Mouse (Mus musculus) myocyte (in vitro differentiated cells): ENCODE measurements around the gene Bach2. TPM values are rescaled to one million over a fixed set of nuclear protein-coding genes. Genes with fewer than 3 reads are reported as not detected.

Experiments used
- H3K27me3 ChIP-seq: one replicate; pipeline ENCODE4 v1.6.1; 2011; ENCODE audit not compliant: control insufficient read depth, insufficient read depth, insufficient read length
- H3K36me3 ChIP-seq: one replicate; pipeline ENCODE4 v1.6.1; 2011; ENCODE audit not compliant: control insufficient read depth, insufficient read depth
- H3K4me2 ChIP-seq: one replicate; pipeline ENCODE4 v1.6.1; 2011; ENCODE audit warnings: low read depth, control low read depth
- H3K4me3 ChIP-seq: one replicate; pipeline ENCODE4 v1.5.1; 2011; ENCODE audit warnings: mild to moderate bottlenecking, control low read depth, moderate library complexity
- H3K79me2 ChIP-seq: one replicate; pipeline ENCODE4 v1.6.1; 2011; ENCODE audit not compliant: control insufficient read depth, insufficient read depth
- H3ac ChIP-seq: one replicate; pipeline ENCODE4 v1.6.1; 2011; ENCODE audit not compliant: control insufficient read depth, insufficient read length
- CEBPB ChIP-seq: IDR thresholded peaks from 2 replicates; pipeline ENCODE4 v1.6.1; 2011; ENCODE audit warnings: mild to moderate bottlenecking, moderate library complexity; ENCODE audit not compliant: poor library complexity, insufficient read depth, severe bottlenecking
- E2F4 ChIP-seq: IDR thresholded peaks from one replicate; pipeline ENCODE4 v1.6.1; 2011; ENCODE audit warnings: mild to moderate bottlenecking, control low read depth, moderate library complexity; ENCODE audit not compliant: insufficient read depth
- MAX ChIP-seq: IDR thresholded peaks from one replicate; pipeline ENCODE4 v1.6.1; 2011; ENCODE audit warnings: low read depth, mild to moderate bottlenecking, control low read depth
- MYOD1 ChIP-seq, 3 experiments: IDR thresholded peaks; one replicate each; pipeline ENCODE4 v1.6.1; 2011; ENCODE audit warnings: control low read depth in 2 of 3, low read depth in 2 of 3, mild to moderate bottlenecking in 2 of 3, moderate library complexity in 1 of 3; ENCODE audit not compliant: insufficient read length in 2 of 3, control insufficient read depth in 1 of 3
- MYOG ChIP-seq, 3 experiments: IDR thresholded peaks; one replicate each; pipeline ENCODE4 v1.6.1; 2011; ENCODE audit warnings: control low read depth in 2 of 3, low read depth in 2 of 3, mild to moderate bottlenecking in 2 of 3; ENCODE audit not compliant: insufficient read length in 2 of 3, control insufficient read depth in 1 of 3, insufficient read depth in 1 of 3
- POLR2A ChIP-seq: IDR thresholded peaks from one replicate; pipeline ENCODE4 v1.6.1; 2011; ENCODE audit warnings: low read depth, mild to moderate bottlenecking, control low read depth, moderate library complexity; ENCODE audit not compliant: insufficient read length
- POLR2AphosphoS2 ChIP-seq: IDR thresholded peaks from one replicate; pipeline ENCODE4 v1.6.1; 2011; ENCODE audit warnings: low read depth, control low read depth; ENCODE audit not compliant: insufficient read length
- REST ChIP-seq: IDR thresholded peaks from one replicate; pipeline ENCODE4 v1.6.1; 2011; ENCODE audit warnings: mild to moderate bottlenecking, control low read depth, moderate library complexity; ENCODE audit not compliant: insufficient read depth, insufficient read length
- SRF ChIP-seq: IDR thresholded peaks from one replicate; pipeline ENCODE4 v1.6.1; 2011; ENCODE audit warnings: low read depth; ENCODE audit not compliant: control insufficient read depth, insufficient read length
- TCF12 ChIP-seq: IDR thresholded peaks from one replicate; pipeline ENCODE4 v1.6.1; 2011; ENCODE audit warnings: mild to moderate bottlenecking, control low read depth; ENCODE audit not compliant: poor library complexity, insufficient read depth, severe bottlenecking
- TCF3 ChIP-seq: IDR thresholded peaks from one replicate; pipeline ENCODE4 v1.6.1; 2011; ENCODE audit warnings: low read depth, control low read depth; ENCODE audit not compliant: insufficient read length
- USF1 ChIP-seq: IDR thresholded peaks from one replicate; pipeline ENCODE4 v1.6.1; 2011; ENCODE audit warnings: low read depth, mild to moderate bottlenecking, control low read depth, moderate library complexity
- polyA plus RNA-seq: library from polyadenylated mRNA; unstranded; fragments of >200 nt; fragmentation: generic; extraction: Trizol; gene quantifications from one replicate; pipeline ENCODE4 v1.2.1, GENCODE M21; 2012; ENCODE audit warnings: missing spikeins

The Bach2 gene
- polyA plus RNA-seq, 1 experiment: 0.29 TPM

DNA sequence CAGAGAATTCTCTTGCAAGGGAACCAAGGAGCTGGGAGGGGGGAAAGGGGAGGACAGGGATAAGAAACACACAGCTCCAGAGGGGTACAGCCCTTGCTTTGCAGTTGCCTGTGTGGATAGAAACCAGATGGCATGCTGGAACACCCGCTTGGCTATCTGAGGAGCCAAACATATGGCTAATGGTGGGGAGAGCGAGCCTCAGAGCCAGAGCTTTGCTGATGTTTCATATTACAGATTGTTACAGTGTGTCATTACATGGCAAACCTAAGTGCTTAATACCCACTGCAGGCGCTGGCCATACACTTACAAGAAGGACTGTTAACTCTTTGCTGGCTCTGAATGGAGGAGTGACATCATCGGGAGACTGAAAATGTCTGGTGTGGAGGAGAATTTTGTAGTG lies 64.5 kb downstream of the Bach2 start:
- H3K4me3 ChIP-seq: peak overlapping the region; percentile 4

DNA sequence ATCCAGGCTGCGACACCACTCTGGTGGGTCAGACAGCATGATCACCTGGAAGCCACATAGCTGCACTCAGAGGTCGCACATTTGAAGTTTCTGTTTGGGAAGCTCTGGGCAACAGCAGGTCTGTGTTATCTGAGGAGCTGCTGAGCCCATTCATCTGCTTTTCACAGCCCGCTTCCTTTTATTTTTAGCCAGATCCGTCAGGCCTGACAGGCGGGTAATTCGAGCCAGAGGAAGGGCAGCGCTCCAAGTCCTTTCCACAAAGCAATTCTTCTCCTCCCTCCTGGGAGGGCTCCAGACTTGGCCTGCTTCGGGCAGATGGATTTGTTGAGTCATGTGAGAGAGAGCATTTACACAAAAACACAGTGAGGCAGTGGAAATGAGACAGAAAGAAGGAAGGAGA lies 65.1 kb downstream of the Bach2 start:
- H3K4me2 ChIP-seq: peak overlapping the region; percentile 82
- no peak overlapping the region for H3ac ChIP-seq
- TF ChIP-seq E2F4 (peak; percentile 15), MYOG (IDR thresholded peaks at IDR 0.05; ENCODE audit: control insufficient read depth in 1 of 3, insufficient read depth in 1 of 3, insufficient read length in 2 of 3, low read depth in 2 of 3) (peak in 2 of 3 experiments; percentile 30 to 31), CEBPB (no peak), REST (no peak), MYOD1 (IDR thresholded peaks at IDR 0.05; ENCODE audit: control insufficient read depth in 1 of 3, insufficient read length in 2 of 3, low read depth in 2 of 3) (peak in 2 of 3 experiments; percentile 25 to 44), MAX (peak; percentile 11), USF1 (peak; percentile 65)
- H3K4me3 ChIP-seq: peak overlapping the region; percentile 4
- no peaks in the 10 kb centered on the region for H3K36me3 ChIP-seq
- no peaks in the 10 kb centered on the region for H3K27me3 ChIP-seq
- H3K79me2 ChIP-seq: no peaks in the 10 kb centered on the region

More for the DNA sequence above, 64.5 kb downstream of the Bach2 start:
- Histone ChIP-seq H3ac (no peak overlapping the region), H3K36me3 (no peaks in the 10 kb centered on the region), H3K27me3 (no peaks in the 10 kb centered on the region), H3K4me2 (peak overlapping the region; percentile 82), H3K79me2 (no peaks in the 10 kb centered on the region)
- peak in 2 of 3 experiments; percentile 55 to 73 for TF ChIP-seq MYOD1 (IDR thresholded peaks at IDR 0.05; ENCODE audit: control insufficient read depth in 1 of 3, insufficient read length in 2 of 3, low read depth in 2 of 3)
- no peak for TF ChIP-seq SRF
- TF ChIP-seq TCF12: no peak
- no peak for TF ChIP-seq USF1
- no peak for TF ChIP-seq MAX
- TF ChIP-seq MYOG (IDR thresholded peaks at IDR 0.05; ENCODE audit: control insufficient read depth in 1 of 3, insufficient read depth in 1 of 3, insufficient read length in 2 of 3, low read depth in 2 of 3): peak in 1 of 3 experiments; percentile 80
- TF ChIP-seq REST: no peak
- TF ChIP-seq POLR2AphosphoS2: no peak
- 0 out of 2 replicates have a peak, but pooled peaks have one; percentile 20 for TF ChIP-seq CEBPB
- no peak for TF ChIP-seq E2F4
- TF ChIP-seq POLR2A: no peak

DNA sequence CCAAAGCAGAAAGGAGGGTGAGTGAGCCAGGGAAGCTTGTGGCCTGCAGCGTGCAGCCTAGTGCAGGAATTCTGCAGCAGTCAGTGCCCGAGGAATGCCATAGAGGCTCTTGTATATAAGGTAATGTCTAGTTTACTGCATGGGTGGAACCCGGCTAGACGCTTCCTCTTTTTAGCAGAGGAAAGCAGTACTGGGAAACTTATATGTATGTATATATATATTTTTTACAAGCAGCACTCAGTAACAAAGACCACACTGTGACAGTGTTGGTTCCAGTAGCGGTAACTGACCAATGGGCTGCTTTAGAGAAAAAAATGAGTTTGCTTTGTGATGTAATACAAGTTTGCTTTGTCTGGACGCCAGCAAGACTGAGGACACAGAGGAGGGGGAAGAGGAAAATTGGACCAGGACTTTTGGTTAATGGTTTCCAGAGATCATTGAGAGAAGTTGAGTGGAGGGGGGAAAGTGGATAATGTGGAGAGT lies 65.7 kb downstream of the Bach2 start:
- H3K4me3 ChIP-seq: peak overlapping the region; percentile 4
- H3K4me2 ChIP-seq: peak overlapping the region; percentile 82
- no peaks in the 10 kb centered on the region for H3K79me2 ChIP-seq
- no peaks in the 10 kb centered on the region for H3K27me3 ChIP-seq
- TF ChIP-seq MYOG (IDR thresholded peaks at IDR 0.05; ENCODE audit: control insufficient read depth in 1 of 3, insufficient read depth in 1 of 3, insufficient read length in 2 of 3, low read depth in 2 of 3) (no peak), TCF3 (no peak), MAX (no peak), TCF12 (no peak)
- no peak overlapping the region for H3ac ChIP-seq
- no peaks in the 10 kb centered on the region for H3K36me3 ChIP-seq

DNA sequence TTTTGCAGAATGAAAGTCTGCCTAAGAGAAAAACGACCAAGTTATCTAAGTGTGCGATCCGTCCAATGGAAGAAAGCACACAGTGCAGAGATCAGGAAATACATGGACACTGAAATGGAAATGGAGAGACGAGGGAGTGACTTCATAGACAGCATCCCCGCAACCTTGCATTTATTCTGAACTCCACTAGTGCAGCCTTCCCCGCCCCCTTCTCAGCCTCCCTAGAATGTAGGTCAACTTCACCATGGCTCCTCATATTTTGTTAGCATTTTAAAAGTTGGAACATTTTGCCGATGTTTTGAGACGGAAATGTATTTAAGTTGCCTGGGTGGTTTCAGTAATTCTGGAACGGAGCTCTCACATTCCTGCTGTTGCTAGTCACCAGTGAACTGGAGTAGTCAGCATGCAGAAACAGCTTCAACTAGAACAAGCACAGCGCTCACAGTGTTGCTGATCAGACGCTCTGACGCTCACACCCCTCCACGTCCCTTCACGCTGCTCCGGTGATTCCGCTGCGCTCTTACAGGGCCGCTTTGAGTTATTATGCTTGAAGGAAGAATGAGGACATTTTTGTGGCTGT lies 66.5 kb downstream of the Bach2 start:
- Histone ChIP-seq H3K4me3 (no peak overlapping the region), H3K36me3 (no peaks in the 10 kb centered on the region)

DNA sequence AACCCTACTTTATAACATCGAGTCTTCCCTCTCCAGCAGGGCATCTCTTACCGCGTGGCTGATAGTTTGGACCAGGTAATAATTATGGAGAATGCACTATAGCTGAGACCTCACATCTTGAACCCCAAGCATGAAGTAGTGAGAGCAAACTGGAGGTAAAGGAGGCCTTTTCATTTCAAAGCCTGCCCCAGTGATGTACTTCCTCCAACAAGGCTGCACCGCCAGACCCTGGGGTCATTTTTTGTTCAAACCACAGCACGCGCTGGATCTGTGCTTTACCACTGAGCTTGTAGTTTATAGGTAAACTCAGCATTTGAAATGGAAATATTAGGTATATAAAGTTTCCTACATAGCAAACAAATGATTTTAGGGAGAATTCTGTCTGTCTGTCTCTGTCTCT lies 67.1 kb downstream of the Bach2 start:
- Histone ChIP-seq H3K27me3 (no peaks in the 10 kb centered on the region), H3K36me3 (no peaks in the 10 kb centered on the region), H3ac (no peak overlapping the region), H3K79me2 (no peaks in the 10 kb centered on the region), H3K4me2 (no peak overlapping the region), H3K4me3 (no peak overlapping the region)
- TF ChIP-seq TCF3 (no peak), MYOG (IDR thresholded peaks at IDR 0.05; ENCODE audit: control insufficient read depth in 1 of 3, insufficient read depth in 1 of 3, insufficient read length in 2 of 3, low read depth in 2 of 3) (no peak), POLR2AphosphoS2 (no peak), MYOD1 (IDR thresholded peaks at IDR 0.05; ENCODE audit: control insufficient read depth in 1 of 3, insufficient read length in 2 of 3, low read depth in 2 of 3) (no peak), CEBPB (no peak), TCF12 (no peak), SRF (no peak), E2F4 (no peak), MAX (no peak), USF1 (no peak), REST (no peak), POLR2A (no peak)

More for the DNA sequence above, 66.5 kb downstream of the Bach2 start:
- no peak for TF ChIP-seq E2F4
- TF ChIP-seq POLR2AphosphoS2: no peak
- no peak for TF ChIP-seq TCF3
- TF ChIP-seq POLR2A: no peak
- TF ChIP-seq MYOG (IDR thresholded peaks at IDR 0.05; ENCODE audit: control insufficient read depth in 1 of 3, insufficient read depth in 1 of 3, insufficient read length in 2 of 3, low read depth in 2 of 3): no peak
- TF ChIP-seq REST: no peak
- no peak for TF ChIP-seq MAX
- TF ChIP-seq SRF: no peak
- no peak for TF ChIP-seq MYOD1 (IDR thresholded peaks at IDR 0.05; ENCODE audit: control insufficient read depth in 1 of 3, insufficient read length in 2 of 3, low read depth in 2 of 3)
- Histone ChIP-seq H3ac (no peak overlapping the region), H3K79me2 (no peaks in the 10 kb centered on the region), H3K4me2 (peak overlapping the region; percentile 82), H3K27me3 (no peaks in the 10 kb centered on the region)
